Mouse (Mus musculus) gastrocnemius, postnatal 10 days (tissue): ENCODE data around the gene Zfp592. TPM values are rescaled to one million over a fixed set of nuclear protein-coding genes. Genes with fewer than 3 reads are reported as not detected.
A peak's percentile ranks its signal among the peaks of the same experiment; 100 is the strongest.

ENCODE experiments used
- DNase-seq: peaks from one replicate; pipeline ENCODE4 v3.0.0; 2021; ENCODE audit warnings: mixed read lengths
- total RNA-seq, 2 experiments: library from RNA; stranded (reverse); gene quantifications; 2 replicates each; pipeline ENCODE4 v1.2.3; 2021

The Zfp592 gene
- total RNA-seq, 2 experiments from 2014 or later, result 14.8 to 18.2 TPM

DNA sequence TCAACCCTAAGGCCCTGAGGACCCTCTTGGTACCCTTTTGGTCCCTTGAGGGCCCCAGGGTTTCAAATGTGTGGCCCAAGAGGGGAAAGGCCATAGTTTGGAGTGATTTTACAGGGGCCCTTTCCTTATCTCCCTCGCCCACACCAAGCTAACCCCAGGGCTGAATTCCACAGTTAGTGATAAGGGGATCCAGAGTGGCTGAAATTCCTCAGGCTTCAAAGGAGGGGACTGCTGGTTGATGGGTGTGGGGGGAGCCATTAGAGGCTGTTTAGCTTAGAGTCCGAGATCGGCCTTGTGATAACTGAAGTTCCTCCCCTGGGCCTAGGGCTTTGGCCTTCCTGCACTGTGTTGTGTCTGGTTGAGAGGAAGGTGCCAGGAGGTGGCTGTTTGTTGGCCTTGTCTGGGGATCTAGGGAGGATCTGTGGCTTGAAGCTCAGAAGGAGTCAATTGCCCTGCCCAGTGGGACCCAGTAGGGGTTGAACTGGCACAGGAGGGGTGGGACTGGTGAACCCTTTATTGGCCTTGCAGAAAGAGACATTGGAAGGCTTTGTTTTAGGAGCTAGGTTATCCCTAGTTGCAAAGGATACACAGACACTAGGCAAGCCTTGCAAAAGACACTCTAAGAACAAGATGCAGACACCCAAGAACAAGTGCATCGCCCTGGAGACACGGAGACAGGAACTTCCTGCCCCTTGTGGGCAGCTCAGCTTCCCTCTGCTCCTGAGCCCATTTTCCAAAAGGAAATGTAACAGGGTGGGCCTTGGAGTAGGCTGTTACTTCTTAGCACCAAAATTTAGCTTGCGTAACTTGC is 64.6 kb downstream of the Zfp592 start:
- DNase-seq, result no peak

DNA sequence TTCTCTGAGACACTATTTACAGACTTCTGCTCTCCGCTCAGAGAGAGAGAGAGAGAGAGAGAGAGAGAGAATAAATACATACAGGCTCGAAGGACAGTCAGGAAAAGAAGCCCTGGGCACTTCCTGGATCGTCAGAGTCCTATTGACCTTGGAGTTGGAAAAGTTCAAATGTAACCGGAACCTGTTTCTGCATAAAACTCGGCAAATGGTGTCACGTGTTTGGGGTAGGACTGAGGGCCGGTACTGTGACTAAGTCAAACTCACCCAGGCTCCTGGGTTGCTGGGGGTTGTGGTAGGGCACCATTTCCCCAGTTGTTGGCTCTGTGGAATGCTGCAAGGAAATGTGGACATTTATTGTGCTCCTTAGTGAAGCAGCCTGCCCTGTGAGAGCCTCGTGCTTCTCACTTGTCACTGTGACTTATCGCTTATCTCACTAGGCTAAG is 65.3 kb downstream of the Zfp592 start:
- no peak for DNase-seq

DNA sequence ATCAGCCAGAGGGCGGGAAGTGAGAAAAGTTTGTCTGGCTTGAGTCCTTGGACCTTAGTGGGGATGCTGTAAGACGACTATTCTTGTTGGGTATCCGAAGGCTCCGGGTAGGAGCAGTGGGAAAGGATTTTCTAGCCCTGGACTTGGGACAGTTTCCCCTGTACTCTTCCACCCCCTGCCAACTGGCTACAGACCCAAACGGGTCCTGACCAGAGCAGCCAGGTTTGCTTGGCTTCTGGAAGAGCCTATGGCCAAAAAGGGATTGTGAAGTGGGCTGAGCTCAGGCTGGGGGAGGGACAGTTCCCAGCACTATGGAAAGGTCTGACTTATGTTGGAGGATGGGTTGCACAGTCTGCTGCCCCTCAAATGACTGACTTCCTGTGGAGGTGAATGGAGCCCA is 65.9 kb downstream of the Zfp592 start:
- DNase-seq, result no peak

- DNase-seq, result no peak
Measured at GRCm38 (mm10) chr7:81060908-81061307, 67.4 kb downstream of the Zfp592 start.

GRCm38 (mm10) chr7:81061936-81062335 is 68.5 kb downstream of the Zfp592 start:
- peak; percentile 31 for DNase-seq

- DNase-seq, result no peak
Measured at GRCm38 (mm10) chr7:81063332-81063731, 69.9 kb downstream of the Zfp592 start.

DNA sequence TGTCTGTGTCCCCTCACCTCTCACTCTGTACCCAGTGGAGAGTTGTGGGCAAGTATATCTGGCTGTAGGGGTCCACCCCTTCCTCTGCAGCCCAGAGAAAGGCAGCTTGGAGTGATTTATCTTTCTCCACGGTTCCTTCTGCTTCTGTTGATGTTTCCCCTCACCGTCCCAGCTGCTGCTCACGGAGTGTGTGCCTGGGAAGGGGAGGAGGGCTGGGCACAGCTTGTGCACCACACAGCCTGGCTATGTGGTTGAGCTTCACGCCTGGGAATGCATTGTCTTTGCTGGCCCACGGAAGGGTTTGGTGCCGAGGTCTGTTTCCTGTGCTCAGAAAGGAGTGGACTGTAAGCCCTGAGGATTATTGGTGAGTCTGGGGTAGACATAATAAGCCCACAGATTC is 73.2 kb downstream of the Zfp592 start:
- DNase-seq, result no peak

- DNase-seq, result peak; percentile 66
Measured at GRCm38 (mm10) chr7:81072463-81072862, 79.0 kb downstream of the Zfp592 start.

DNA sequence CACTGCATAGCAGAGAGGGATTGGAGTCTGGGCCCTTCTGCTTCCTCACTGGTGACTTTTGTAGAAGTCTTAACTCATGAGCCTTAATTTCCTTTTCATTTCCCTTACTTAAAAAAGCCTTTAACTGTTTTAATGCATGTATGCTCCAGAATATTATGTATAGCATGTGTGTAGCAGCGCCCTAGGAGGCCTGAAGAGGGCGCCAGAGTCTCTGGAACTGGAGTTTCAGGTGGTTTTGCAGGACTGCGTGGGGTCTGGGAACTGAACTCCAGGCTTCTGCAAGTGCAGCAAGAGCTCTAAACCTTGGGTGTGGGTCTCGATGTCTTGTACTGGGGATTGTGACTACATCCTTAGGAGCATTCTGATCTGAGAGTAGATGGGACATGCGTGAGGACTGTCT is 79.8 kb downstream of the Zfp592 start:
- no peak for DNase-seq

DNA sequence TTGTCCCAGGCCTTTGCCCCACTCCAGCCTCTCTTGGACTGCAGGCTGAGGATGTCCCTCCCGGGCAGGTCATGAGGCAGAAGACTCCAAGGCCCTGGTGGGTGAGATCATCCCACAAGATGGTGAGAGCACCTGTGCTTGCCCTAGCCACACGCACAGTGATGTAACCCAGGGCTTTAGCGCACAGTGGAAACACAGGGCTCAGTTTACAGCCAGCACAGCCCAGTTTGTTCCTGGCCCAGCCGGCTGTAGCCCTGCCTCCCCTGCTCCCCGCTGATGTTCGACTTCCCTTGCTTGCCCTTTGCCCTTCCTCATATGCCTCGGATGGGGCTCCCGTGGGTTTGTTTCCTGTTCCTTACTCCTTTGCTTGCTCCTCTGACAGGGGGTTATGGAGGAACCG is 81.1 kb downstream of the Zfp592 start:
- DNase-seq, result no peak

DNA sequence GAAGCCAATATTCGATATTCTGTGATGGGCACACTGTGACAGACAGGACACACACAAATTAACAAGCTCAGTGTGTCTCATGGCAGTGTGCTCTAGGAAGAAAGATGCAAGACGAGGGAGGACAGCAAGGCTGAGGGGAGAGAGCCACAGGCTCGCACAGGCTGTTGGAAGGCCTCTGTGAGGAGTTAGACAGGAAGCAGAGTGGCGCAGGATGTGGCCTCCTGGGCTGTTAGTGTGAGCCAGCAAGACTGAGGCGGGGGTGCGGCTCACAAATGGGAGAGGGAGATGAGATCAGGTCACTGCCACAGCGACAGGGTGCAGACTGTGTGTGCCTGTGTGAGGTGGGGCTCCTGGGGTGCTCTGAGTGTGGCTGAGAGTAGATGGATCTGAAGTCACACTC is 81.8 kb downstream of the Zfp592 start:
- no peak for DNase-seq

DNA sequence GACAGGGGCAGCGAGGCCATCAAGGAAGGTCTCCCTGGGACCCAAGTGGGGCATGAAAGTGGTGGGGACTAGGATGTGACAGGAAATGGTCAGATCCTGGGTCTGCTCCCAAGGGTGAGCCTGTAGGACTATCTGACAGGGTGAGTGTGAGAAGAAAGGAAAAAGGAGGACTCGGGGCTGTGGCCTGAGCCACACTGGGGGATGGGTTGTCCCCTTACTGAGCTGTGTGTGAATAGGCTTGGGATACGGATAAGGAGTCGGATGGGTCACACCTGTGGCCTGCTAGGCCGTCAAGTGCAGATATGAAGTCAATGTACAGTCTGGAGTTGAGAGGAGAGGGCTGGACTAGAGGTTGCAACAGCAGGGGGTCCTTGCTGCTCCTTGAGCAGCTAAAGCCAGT is 82.3 kb downstream of the Zfp592 start:
- DNase-seq, result no peak

DNA sequence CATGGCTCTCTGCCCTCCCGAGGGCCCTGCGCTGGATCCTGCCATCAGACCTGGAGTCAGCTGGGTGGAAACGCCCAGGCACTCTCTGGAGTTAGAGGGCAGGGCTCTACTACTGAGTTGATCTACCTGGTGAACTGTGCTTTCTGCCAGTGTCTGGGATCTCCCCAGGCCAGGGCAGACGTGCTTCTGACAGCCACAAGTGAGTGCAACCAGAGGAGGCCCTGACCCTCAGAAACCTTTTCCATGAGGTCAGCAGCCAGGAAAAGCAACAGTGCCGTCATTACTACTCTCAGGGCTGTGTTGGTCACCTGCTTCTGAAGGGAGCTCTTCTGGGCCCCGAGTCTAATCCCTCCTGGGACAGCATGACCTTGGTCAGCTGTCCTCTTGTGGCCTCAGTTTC is 83.5 kb downstream of the Zfp592 start:
- DNase-seq, result no peak

DNA sequence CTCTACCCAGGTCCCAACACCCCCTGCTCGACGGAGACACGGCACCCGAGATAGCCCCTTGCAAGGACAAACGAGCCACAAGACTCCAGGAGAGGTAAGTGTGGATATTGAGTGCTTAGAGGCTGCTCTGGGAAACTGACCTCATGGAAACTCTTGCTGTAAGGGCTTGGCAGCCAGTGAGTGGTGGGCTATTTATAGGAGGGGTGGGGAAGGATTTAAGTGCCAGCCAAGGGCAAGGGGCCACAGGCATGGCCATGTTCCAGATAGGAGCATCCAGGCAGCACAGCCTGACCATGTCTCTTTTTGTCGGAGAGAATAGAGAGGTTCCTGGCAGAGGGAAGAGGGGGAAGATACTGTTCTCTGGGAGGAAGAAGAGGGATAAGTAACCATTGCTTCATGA is 85.3 kb downstream of the Zfp592 start:
- no peak for DNase-seq

GRCm38 (mm10) chr7:81093420-81093965 is 100.0 kb downstream of the Zfp592 start:
- no peak for DNase-seq

- no peak for DNase-seq
Measured at GRCm38 (mm10) chr7:81094104-81094757, 100.8 kb downstream of the Zfp592 start.

Other genes with a start within 250 kb of the Zfp592 start
- 10 to 100 TPM; 38.7 to 60.1 TPM for gene Iqgap1, start 167.7 kb upstream of the Zfp592 start, total RNA-seq
- 1 to 10 TPM; 2.3 to 2.5 TPM for gene Zscan2, start 132.8 kb upstream of the Zfp592 start, total RNA-seq
- 1 to 10 TPM; 5.4 to 6.8 TPM for gene Wdr73, start 92.4 kb upstream of the Zfp592 start, total RNA-seq
- gene Nmb, start 88.6 kb upstream of the Zfp592 start, total RNA-seq, result 1 to 10 TPM; 2.1 to 2.4 TPM
- 10 to 100 TPM; 50.6 to 55.3 TPM for gene Sec11a, start 45.9 kb upstream of the Zfp592 start, total RNA-seq
- gene Alpk3, start 63.9 kb downstream of the Zfp592 start, total RNA-seq, result 100 to 1,000 TPM; 104 to 110 TPM
- under 1 TPM; 0.28 to 0.34 TPM for gene Slc28a1, start 121.1 kb downstream of the Zfp592 start, total RNA-seq
- 10 to 100 TPM in 1 of 2 experiments, 1 to 10 TPM in 1; 7.8 to 10.1 TPM for gene Pde8a, start 219.9 kb downstream of the Zfp592 start, total RNA-seq